Mouse (Mus musculus): ENCODE data around the gene Rai14.

Rai14 gene

DNA sequence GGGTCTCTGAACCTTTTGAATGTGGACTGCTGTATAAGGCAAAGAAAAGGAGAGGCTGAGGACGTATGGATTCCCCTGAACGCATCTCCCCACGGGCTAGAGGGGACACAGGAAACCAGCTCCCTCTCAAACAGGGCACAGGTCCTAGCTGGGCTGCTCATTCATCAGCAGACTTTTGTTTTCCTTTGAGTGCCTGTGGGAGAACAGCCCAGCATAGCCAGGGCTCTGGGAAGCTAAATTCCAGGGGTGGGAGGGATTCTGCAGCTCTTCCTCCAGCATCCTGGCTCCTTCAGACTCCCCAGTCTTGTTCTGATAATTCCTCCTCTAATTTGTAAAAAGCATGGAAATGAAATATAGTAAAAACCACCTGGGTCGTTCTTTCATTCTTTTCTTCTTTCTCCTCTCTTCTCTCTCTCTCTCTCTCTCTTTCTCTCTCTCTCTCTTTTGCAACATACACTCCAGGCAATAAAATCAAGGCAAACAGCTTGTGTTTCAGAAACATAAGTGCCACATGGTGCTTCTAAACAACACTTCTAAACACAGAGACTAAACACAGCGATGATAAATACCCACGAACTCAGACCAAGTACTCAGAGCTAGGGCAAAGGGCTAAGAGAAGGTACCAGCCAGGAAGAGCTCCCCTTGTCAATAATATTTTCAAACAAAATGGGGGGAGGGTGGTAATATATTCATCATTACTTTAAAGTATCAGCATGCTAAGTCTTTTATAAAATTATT lies 65.9 kb downstream of the Rai14 start:
- DNase-seq (ENCODE audit: low spot score in 2 of 2) = no peak

- no peak for DNase-seq (ENCODE audit: low spot score in 2 of 2)
Measured at GRCm38 (mm10) chr15:10646297-10646696, 68.1 kb downstream of the Rai14 start.

- no peak for DNase-seq (ENCODE audit: low spot score in 2 of 2)
Measured at GRCm38 (mm10) chr15:10645101-10645500, 69.3 kb downstream of the Rai14 start.

GRCm38 (mm10) chr15:10643819-10644218 lies 70.6 kb downstream of the Rai14 start:
- DNase-seq (ENCODE audit: low spot score in 2 of 2) = no peak

DNA sequence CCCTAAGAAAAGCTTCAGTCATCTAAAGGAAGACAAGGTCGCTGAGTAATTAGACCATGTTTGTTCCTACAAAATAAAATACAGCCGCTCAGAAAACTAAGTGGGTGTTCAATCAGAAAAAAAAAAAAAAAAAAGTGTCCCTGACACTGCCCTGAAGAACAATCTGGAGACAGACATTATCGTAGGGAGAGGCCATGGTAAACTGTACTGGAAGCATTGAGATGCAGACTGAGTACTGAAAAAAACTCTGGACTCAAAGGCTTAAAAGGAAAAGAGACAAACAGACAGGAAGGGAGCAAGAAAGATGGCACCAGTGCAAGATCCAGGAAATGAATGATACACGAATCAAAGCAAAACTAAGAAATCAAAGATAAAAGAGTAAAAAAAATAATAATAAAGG lies 71.2 kb downstream of the Rai14 start:
- DNase-seq (ENCODE audit: low spot score in 2 of 2) = no peak

DNA sequence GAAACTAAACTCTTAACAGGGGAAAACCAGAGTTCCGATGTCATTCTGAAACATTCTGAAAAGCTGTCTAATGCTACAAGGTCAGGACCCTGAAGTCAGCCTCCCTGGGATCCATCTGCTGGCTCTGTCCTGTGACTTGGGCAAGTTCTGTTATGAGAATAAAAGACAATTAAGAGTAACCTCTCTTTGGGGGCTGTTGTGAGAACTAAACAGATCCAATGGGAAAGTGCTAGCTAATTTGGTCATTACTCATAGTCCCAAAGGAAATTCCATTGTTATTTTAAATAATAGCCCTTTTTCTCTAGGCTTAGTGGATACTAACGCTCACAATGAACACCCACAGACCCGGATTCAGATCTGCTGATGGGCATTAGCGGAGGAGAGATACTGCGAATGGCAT lies 72.0 kb downstream of the Rai14 start:
- DNase-seq (ENCODE audit: low spot score in 2 of 2) = no peak

- DNase-seq (ENCODE audit: low spot score in 2 of 2) = no peak
Measured at GRCm38 (mm10) chr15:10640721-10641120, 73.7 kb downstream of the Rai14 start.

GRCm38 (mm10) chr15:10637251-10637793 lies 77.1 kb downstream of the Rai14 start:
- DNase-seq (ENCODE audit: low spot score in 2 of 2) = no peak

- DNase-seq (ENCODE audit: low spot score in 2 of 2) = no peak
Measured at GRCm38 (mm10) chr15:10636844-10637243, 77.6 kb downstream of the Rai14 start.

DNA sequence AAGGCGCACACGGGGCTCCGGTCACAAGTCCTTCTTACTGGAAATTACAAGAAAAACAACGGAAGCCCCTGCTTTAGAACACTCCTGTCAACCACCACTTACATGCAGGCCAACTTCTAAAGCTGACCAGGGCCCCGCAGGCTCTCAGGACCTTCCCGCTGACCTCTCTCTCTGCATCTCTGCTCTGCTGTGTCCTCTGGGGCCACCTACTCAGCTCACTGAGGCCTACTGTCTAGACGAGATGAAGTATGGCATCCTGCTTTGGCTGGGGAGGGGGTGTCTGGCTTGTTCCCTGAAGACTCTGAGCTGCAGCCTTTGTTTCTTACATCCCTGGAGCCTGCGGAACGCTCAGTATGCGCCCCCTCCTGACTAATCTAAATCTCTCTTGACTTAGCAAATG lies 79.3 kb downstream of the Rai14 start:
- no peak for DNase-seq (ENCODE audit: low spot score in 2 of 2)

DNA sequence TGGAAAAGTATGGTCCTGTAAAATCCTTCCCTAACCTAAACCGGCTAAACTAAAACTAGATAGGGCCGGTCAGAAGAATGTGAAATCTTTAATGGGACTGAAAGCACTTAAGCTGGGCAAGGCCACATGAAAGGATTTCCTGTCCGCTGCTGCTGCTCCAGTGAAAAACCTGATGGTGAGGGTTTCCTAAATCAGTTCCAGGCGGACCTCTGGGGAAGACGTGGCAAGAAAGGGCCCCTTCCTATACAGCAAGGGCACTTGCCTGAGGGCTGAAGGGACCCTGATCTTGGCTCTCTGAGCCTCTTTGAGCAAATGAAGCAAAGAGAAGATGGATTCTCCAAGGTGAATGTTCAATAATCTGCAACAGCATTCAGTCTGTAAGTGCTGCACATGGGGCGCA lies 80.2 kb downstream of the Rai14 start:
- no peak for DNase-seq (ENCODE audit: low spot score in 2 of 2)

- DNase-seq (ENCODE audit: low spot score in 2 of 2) = no peak
Measured at GRCm38 (mm10) chr15:10633381-10633780, 81.0 kb downstream of the Rai14 start.

GRCm38 (mm10) chr15:10632581-10632980 lies 81.8 kb downstream of the Rai14 start:
- no peak for DNase-seq (ENCODE audit: low spot score in 2 of 2)

DNA sequence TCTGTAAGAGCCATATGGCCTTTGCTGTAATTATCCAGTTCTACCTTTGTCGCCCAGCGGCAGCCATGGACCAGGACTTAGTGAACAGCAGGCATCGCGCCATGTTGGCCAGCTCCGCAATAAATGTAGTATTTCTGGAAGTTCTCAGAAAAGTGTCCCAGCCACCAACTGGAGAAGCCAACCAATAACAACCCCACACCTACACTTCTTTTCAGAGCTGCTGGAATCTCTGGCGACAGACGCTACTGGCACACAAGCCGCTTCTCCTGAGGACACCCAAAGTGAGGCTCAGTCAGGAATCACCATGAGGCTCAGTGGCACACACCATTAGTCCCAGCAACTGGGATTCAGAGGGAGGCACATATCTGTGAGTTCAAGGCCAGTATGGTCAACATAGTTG lies 82.4 kb downstream of the Rai14 start:
- no peak for DNase-seq (ENCODE audit: low spot score in 2 of 2)

- DNase-seq (ENCODE audit: low spot score in 2 of 2) = no peak
Measured at GRCm38 (mm10) chr15:10631541-10631940, 82.9 kb downstream of the Rai14 start.

- DNase-seq (ENCODE audit: low spot score in 2 of 2) = no peak
Measured at GRCm38 (mm10) chr15:10628980-10629346, 85.5 kb downstream of the Rai14 start.

- DNase-seq (ENCODE audit: low spot score in 2 of 2) = no peak
Measured at GRCm38 (mm10) chr15:10628131-10628979, 86.1 kb downstream of the Rai14 start.

DNA sequence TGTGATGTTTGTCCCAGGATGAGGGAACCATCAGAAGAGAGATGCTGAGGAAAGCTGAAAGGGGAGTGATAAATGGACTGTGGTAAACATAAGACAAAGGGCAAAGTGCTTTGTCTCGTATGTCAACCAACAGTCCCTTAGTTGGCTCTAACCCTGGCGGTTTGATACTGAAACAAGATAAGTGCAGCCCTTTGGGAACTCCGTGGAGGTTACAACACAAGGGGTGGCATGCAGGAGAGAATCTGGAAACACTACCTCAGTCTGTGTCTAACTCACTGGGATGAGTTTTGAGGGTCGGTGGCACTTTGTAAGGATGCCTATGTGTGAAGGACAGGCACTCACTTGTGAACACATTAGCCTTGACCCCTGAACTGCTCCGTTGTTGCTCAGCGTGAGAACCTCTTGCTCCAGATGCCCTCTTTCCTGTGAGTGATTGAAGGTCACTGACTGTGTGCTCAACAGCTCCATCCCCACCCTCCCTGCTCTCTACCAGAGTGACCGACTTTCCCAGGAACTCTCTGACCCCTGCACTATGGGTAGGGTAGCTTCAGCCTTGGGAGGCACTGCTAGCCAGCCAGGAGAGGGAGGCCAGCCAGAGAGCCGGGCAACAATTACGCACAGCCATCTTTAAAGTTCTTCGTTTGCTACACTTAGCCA lies 90.7 kb downstream of the Rai14 start:
- DNase-seq (ENCODE audit: low spot score in 2 of 2) = no peak

GRCm38 (mm10) chr15:10621194-10621593 lies 93.2 kb downstream of the Rai14 start:
- no peak for DNase-seq (ENCODE audit: low spot score in 2 of 2)

DNA sequence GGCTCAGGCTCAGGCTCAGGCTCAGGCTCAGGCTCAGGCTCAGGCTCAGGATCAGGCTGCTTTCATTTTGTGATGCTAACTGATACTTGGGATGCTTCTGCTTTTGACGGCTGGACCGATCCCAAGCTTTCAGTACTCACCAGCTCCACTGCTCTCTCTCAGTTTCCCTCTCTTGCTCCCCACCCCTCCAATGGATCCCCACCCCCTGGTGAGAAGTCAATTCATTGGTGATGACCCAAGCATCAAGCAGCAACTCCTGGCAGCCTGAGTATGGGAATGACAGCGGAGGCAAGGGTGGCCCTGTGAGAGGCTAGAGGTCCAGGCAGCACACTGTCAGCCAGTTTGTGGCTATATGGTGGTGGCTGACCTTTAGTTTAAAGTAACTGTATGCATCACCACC lies 94.7 kb downstream of the Rai14 start:
- DNase-seq (ENCODE audit: low spot score in 2 of 2) = no peak

DNA sequence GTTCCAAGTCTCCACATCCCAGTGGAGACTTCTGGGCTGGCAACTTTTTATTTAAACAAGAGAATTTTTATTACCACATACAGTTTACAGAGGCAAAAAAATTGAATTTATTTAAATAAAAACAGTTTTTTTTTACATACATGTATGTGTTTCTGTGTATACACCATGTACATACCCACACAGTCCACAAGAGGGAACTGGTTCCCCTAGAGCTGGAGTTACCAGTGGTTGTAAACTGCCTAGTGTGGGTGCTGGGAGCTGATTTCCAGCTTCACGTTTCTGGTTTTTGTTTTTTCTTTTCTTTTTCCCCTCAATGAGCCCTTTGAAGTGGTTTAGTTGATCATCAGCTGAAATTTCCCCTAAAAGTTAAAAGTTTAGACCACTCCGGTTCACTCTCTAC lies 96.1 kb downstream of the Rai14 start:
- no peak for DNase-seq (ENCODE audit: low spot score in 2 of 2)

DNA sequence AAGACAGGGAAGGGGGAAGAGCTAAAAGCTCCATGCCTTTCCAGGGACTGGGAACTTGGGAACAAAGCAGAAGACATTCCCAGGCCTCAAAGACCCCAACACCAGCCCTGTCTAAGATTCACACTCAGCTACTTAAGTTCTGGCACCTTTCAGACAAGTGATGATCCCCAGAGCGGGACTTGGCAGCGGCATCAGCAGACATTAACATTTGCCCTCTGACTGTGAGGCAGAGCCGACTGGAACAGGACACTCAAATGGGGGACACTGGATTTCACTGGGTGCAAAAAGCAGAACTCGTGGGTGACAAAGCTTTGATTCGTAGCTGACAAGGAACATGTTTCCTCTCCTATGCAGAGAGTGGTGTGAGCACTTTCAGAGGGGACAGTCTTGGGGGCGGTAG lies 98.4 kb downstream of the Rai14 start:
- DNase-seq (ENCODE audit: low spot score in 2 of 2) = no peak
